Mouse (Mus musculus) forebrain, embryonic 10.5 days (tissue): ENCODE results near the gene Dhx37. TPM values are rescaled to one million over a fixed set of nuclear protein-coding genes. Genes with fewer than 3 reads are reported as not detected.
"Not testable (repeated sequence)": the region's sequence is repeated elsewhere in the genome, so short reads cannot be mapped to it uniquely, and the experiment has no call there.

Experiments used
- DNase-seq: peaks from one replicate; pipeline ENCODE4 v3.0.0-alpha.2; 2017; ENCODE audit warnings: low spot score; ENCODE audit errors: extremely low spot score
- H3K27ac ChIP-seq: fragments of 300-500 bp; sonication (generic); 2 replicates; pipeline ENCODE4 v1.5.1; 2016; ENCODE audit warnings: mild to moderate bottlenecking
- H3K27me3 ChIP-seq: fragments of 300-500 bp; sonication (generic); 2 replicates; pipeline ENCODE4 v1.6.1; 2016; ENCODE audit warnings: mild to moderate bottlenecking; ENCODE audit not compliant: poor library complexity, severe bottlenecking
- H3K36me3 ChIP-seq: fragments of 300-500 bp; sonication (generic); replicated peaks from 2 replicates; pipeline ENCODE4 v1.6.1; 2016; ENCODE audit warnings: mild to moderate bottlenecking, moderate library complexity
- H3K4me1 ChIP-seq: fragments of 300-500 bp; sonication (generic); 2 replicates; pipeline ENCODE4 v1.6.1; 2016
- H3K4me3 ChIP-seq: fragments of 300-500 bp; sonication (generic); 2 replicates; pipeline ENCODE4 v1.5.1; 2016; ENCODE audit warnings: mild to moderate bottlenecking, moderate library complexity
- H3K9me3 ChIP-seq: fragments of 300-500 bp; sonication (generic); 2 replicates; pipeline ENCODE4 v1.6.1; 2016; ENCODE audit warnings: mild to moderate bottlenecking, moderate library complexity
- WGBS: fragments of 180-500 bp; shearing (Covaris S2); methylation state at CpG from one replicate; pipeline ENCODE4 v1.1.7; 2016; 5-methylcytosine and 5-hydroxymethylcytosine counted together
- polyA plus RNA-seq: library from polyadenylated mRNA; unstranded; fragments of >200 nt; fragmentation: Nextera tagmentation; extraction: Ambion mirVana; gene quantifications from 2 replicates; pipeline ENCODE4 v1.2.1, GENCODE M21; 2016

Gene Dhx37
- polyA plus RNA-seq, 1 experiment from 2014 or later, result 21.4 TPM

DNA sequence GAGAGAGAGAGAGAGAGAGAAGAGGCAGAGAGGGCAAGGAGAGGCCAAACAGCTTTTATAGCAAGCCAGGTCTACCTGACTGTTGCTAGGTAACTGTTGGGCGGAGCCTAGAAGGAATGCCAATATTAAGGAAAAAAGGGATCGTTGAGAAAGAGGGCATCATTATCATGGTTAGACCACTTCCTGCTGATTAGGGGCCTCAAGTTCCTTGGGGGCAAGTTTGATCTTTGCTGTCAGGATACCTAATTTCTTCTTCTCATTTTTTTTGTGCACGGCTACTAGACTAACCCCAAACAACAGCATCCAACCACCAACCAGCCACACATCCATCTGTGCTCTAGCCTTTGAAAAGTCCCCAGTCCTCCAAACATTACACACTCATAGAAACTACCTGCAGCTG, 10.0 kb upstream of the Dhx37 start:
- H3K27ac ChIP-seq, result no peak overlapping the region
- no peak for DNase-seq
- no peaks in the 10 kb centered on the region for H3K27me3 ChIP-seq
- no peak overlapping the region for H3K4me3 ChIP-seq
- no peaks in the 10 kb centered on the region; the same call in 1 of the 2 replicates for H3K9me3 ChIP-seq
- H3K4me1 ChIP-seq, result peaks cover 33% of the 10 kb centered on the region
- whole genome bisulfite sequencing, result 89% methylated on average over 3 of the region's 3 CpGs
- peaks cover 51% of the 10 kb centered on the region for H3K36me3 ChIP-seq

DNA sequence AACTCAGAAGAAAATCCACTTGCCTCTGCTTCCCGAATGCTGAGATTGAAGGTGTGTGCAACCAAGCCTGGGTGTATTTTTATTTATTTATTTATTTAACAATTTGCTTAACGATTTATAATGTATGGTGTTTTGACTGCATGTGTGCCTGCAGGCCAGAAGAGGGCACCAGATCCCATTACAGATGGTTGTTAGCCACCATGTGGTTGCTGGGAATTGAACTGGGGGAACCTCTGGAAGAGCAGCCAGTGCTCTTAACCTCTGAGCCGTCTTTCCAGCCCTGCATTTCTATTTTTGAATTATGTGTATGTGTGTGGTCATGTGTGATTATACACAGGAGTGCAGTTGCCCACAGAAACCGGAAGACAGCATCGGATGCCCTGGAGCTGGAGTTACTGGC, 9.4 kb upstream of the Dhx37 start:
- Histone ChIP-seq H3K9me3 (no peaks in the 10 kb centered on the region; the same call in 1 of the 2 replicates), H3K4me1 (peaks cover 33% of the 10 kb centered on the region), H3K4me3 (no peak overlapping the region), H3K36me3 (peaks cover 46% of the 10 kb centered on the region), H3K27me3 (no peaks in the 10 kb centered on the region), H3K27ac (no peak overlapping the region)
- 89% methylated on average over 5 of the region's 5 CpGs for WGBS
- no peak for DNase-seq

DNA sequence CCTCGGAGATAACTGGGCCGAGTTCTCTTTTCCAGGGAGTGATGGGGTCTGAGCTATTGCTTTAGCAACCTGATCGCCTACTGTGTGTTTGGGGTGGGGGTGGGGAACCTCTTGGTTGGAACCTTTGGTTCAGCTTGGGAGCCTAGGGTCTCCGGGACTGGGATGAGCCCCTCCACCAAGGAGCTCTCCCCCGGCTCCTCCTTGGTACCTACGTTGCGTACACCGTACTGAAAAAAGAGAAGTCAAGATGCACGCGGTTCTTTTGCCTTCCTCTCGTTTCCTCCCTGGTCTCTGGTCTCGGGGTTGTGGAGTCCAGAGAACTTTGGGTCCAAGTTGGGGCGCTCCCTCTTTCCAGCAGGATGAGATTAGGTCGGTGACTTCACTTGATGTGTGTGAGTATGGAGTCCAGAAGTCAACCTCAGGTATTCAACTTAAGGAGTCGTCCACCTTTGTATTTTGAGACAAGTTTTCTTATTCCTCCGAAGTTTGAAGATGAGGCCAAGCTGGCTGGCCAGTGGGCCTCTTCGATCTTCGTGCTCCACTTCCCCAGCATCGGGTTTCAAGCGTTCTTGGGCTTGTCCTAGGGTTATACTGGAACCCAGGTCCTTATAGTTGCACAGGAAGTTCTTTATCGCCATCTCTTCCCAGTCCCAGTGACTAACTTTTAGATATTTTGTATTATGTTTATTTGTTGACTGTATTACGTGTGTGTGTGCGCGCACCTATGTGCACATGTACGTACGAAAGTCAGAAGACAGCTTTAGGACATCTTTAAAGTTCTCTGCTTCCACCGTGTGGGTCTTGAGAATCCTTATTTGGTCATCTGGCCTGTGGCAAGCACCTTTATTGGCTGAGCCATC, 8.4 kb upstream of the Dhx37 start:
- H3K9me3 ChIP-seq, result no peaks in the 10 kb centered on the region; the same call in 1 of the 2 replicates
- 23% methylated on average over 27 of the region's 27 CpGs for WGBS
- no peak for DNase-seq
- H3K27ac ChIP-seq, result peak overlapping the region; percentile 97
- peak overlapping the region; percentile 94 for H3K4me3 ChIP-seq
- peaks cover 39% of the 10 kb centered on the region for H3K36me3 ChIP-seq
- no peaks in the 10 kb centered on the region for H3K27me3 ChIP-seq
- peaks cover 33% of the 10 kb centered on the region for H3K4me1 ChIP-seq

DNA sequence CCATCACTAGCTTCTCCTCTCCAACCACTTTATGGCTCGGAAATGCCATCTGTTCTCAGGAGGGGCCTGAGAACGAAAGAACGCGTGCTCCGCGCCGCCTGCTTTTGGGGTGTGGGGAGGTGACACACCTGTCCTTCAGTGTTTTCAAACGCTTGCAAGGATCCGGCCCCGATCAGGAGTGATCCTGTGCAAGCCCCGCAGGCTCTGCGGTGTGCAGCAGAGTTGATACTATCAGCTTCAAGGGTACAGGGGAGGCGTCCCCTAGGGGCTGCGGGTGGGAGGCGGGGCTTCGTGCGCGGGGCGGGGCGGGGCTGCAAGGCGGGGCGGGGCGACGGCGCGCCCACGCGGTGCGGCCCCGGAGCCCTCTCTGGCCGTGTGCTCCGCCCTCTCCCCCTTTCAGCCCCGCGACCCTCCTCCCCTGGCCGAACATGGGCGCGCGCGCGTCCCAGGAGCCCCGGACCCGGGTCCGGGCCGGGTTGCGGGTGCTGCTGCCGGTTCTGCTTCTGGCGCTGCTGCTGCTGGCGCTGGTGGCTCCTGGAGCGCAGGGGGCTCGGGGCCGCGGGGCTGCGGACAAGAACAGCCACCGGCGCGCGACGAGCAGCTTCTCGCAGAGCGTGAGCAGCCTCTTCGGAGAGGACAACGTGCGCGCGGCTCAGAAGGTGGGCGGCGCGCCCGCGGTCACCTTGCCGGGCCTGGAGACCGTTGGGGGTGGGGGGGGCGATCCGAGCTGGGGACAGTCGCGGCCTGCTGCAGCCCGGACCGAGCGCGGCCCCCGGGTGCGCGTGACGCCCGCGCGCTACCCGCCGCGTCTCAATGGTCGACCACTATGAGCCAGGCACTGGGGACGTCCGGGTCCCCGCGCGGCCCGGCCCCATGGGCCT, 7.6 kb upstream of the Dhx37 start, which contains the start of gene Bri3bp:
Bri3bp (plus strand) TSS at position 335 of the 881 bp plus-strand sequence.
- DNase-seq, result peak; percentile 82
- Histone ChIP-seq H3K4me3 (peak within 1 kb of the TSS; percentile 94), H3K27ac (peak within 1 kb of the TSS; percentile 97), H3K9me3 (no peaks in the 10 kb centered on the region; the same call in 1 of the 2 replicates), H3K36me3 (peaks cover 34% of the 10 kb centered on the region), H3K27me3 (no peaks in the 10 kb centered on the region), H3K4me1 (peaks cover 33% of the 10 kb centered on the region)
- under 1% methylated on average over 94 of the region's 97 CpGs for WGBS

GRCm38 (mm10) chr5:125440583-125441233, 6.8 kb upstream of the Dhx37 start:
- Histone ChIP-seq H3K4me1 (peaks cover 29% of the 10 kb centered on the region), H3K27ac (peak overlapping the region; percentile 97), H3K27me3 (no peaks in the 10 kb centered on the region), H3K9me3 (no peaks in the 10 kb centered on the region; the same call in 1 of the 2 replicates), H3K4me3 (peak overlapping the region; percentile 94), H3K36me3 (peaks cover 26% of the 10 kb centered on the region)
- 3% methylated on average over 7 of the region's 7 CpGs for WGBS
- peak; percentile 24 for DNase-seq

DNA sequence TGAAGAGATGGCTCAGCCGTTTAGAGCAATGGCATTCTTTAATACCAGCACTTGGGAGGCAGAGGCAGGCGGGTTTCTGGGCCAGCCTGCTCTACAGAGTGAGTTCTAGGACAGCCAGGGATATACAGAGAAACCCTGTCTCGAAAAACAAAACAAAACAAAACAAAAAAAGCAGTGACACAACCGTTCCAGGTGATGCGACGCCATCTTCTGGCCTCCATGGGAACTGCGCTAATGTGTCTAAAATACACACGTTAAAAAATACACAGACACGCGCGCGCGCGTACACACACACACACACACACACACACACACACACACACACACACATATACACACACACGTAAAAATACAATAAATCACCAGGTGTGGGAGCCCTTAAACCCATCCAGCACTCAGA, 426 bp upstream of the Dhx37 start:
- DNase-seq, H3K9me3 ChIP-seq, H3K27me3 ChIP-seq: not testable (repeated sequence)
- H3K36me3 ChIP-seq, result peaks cover 27% of the 10 kb centered on the region
- peak overlapping the region; percentile 98 for H3K4me3 ChIP-seq
- H3K4me1 ChIP-seq, result peaks cover 16% of the 10 kb centered on the region
- 55% methylated on average over 15 of the region's 15 CpGs for WGBS
- H3K27ac ChIP-seq, result peak overlapping the region; percentile 94

DNA sequence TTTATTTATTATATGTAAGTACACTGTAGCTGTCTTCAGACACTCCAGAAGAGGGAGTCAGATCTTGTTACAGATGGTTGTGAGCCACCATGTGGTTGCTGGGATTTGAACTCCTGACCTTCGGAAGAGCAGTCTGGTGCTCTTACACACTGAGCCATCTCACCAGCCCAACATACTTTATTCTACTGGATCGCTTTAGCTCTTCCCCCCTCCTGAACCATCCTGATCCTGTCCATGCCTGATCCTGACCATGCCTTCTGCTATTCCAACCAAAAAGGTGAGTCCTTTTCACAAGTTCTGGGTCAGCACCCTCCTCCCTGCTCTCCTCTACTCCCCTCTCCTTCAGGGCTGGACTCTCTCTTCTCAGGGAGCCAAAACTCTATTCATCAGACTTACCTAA, 1.6 kb downstream of the Dhx37 start:
- 95% methylated on average over 2 of the region's 2 CpGs for WGBS
- not testable (repeated sequence) for H3K4me3 ChIP-seq

GRCm38 (mm10) chr5:125426343-125426742, 7.6 kb downstream of the Dhx37 start:
- DNase-seq, result no peak
- Histone ChIP-seq H3K4me3 (no peak overlapping the region), H3K27me3 (no peaks in the 10 kb centered on the region), H3K27ac (no peak overlapping the region), H3K36me3 (peaks cover 100% of the 10 kb centered on the region), H3K4me1 (no peaks in the 10 kb centered on the region), H3K9me3 (no peaks in the 10 kb centered on the region)
- WGBS, result 97% methylated on average over 10 of the region's 10 CpGs

More for the DNA sequence above, 1.6 kb downstream of the Dhx37 start:
- not testable (repeated sequence) for H3K9me3 ChIP-seq, DNase-seq, H3K27me3 ChIP-seq, H3K27ac ChIP-seq
- peaks cover 47% of the 10 kb centered on the region for H3K36me3 ChIP-seq
- peaks cover 16% of the 10 kb centered on the region for H3K4me1 ChIP-seq

- Histone ChIP-seq H3K4me3 (no peak overlapping the region), H3K9me3 (no peaks in the 10 kb centered on the region), H3K27ac (no peak overlapping the region), H3K4me1 (no peaks in the 10 kb centered on the region), H3K36me3 (peaks cover 100% of the 10 kb centered on the region), H3K27me3 (no peaks in the 10 kb centered on the region)
- DNase-seq, result no peak
- WGBS, result 94% methylated on average over 10 of the region's 10 CpGs
These were observed 8.1 kb downstream of the Dhx37 start for GRCm38 (mm10) chr5:125425698-125426276.

- WGBS, result 84% methylated on average over 11 of the region's 11 CpGs
- H3K4me1 ChIP-seq, result no peaks in the 10 kb centered on the region
- H3K27me3 ChIP-seq, result no peaks in the 10 kb centered on the region
- DNase-seq, result no peak
- peaks cover 99% of the 10 kb centered on the region for H3K36me3 ChIP-seq
- no peaks in the 10 kb centered on the region for H3K9me3 ChIP-seq
- no peak overlapping the region for H3K4me3 ChIP-seq
- no peak overlapping the region for H3K27ac ChIP-seq
These were observed 14.8 kb downstream of the Dhx37 start for GRCm38 (mm10) chr5:125419124-125419523.

DNA sequence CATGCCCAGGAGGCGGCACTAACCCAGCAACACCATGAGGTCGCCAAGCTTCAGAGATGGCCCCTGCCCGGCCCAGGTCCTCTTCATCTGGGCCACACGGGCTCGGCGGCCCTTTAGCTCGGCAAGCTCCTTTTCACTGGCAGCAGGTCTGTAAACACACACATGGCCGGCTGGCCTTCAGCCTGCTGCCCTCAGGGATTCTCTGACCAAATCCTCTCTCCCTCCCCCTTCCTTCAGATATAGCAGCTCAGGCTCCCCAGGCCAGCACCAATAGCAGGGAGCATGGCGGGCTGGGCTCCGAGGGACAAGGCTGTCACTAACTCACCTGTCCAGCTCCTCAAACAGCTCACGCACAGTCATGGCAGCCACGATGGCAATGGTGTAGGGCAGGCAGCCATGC, 15.3 kb downstream of the Dhx37 start:
- no peaks in the 10 kb centered on the region for H3K4me1 ChIP-seq
- no peak overlapping the region for H3K4me3 ChIP-seq
- DNase-seq, result no peak
- peaks cover 99% of the 10 kb centered on the region for H3K36me3 ChIP-seq
- H3K27me3 ChIP-seq, result no peaks in the 10 kb centered on the region
- WGBS, result 93% methylated on average over 12 of the region's 12 CpGs
- no peak overlapping the region for H3K27ac ChIP-seq
- H3K9me3 ChIP-seq, result no peaks in the 10 kb centered on the region

- WGBS, result 90% methylated on average over 8 of the region's 8 CpGs
- no peaks in the 10 kb centered on the region for H3K9me3 ChIP-seq
These were observed 17.7 kb downstream of the Dhx37 start for GRCm38 (mm10) chr5:125416183-125416582.

More at GRCm38 (mm10) chr5:125416183-125416582, 17.7 kb downstream of the Dhx37 start:
- H3K36me3 ChIP-seq, result peaks cover 82% of the 10 kb centered on the region
- H3K4me3 ChIP-seq, result no peak overlapping the region
- DNase-seq, result no peak
- H3K4me1 ChIP-seq, result no peaks in the 10 kb centered on the region
- no peak overlapping the region for H3K27ac ChIP-seq
- no peaks in the 10 kb centered on the region for H3K27me3 ChIP-seq
